Mouse (Mus musculus) telencephalon, adult 2 months (tissue): ENCODE data around the gene Svbp.

Experiments used
- DNase-seq: peaks from one replicate; pipeline ENCODE4 v3.0.0-alpha.2; 2011; ENCODE audit warnings: low read depth, low spot score

The Svbp gene

GRCm38 (mm10) chr4:119245961-119246360, 50.9 kb downstream of the Svbp start:
- DNase-seq: peak; percentile 36

- DNase-seq: no peak
These were observed 51.7 kb downstream of the Svbp start for GRCm38 (mm10) chr4:119246688-119247225.

GRCm38 (mm10) chr4:119247462-119248235, 52.5 kb downstream of the Svbp start:
- DNase-seq: no peak

GRCm38 (mm10) chr4:119248407-119248965, 53.4 kb downstream of the Svbp start:
- DNase-seq: no peak
